Mouse (Mus musculus) leukemia stem cell, adult 10-12 weeks (primary cell): ENCODE results near the gene Gm8265. TPM values are rescaled to one million over a fixed set of nuclear protein-coding genes. Genes with fewer than 3 reads are reported as not detected.

Source experiments
- polyA plus RNA-seq: library from polyadenylated mRNA; stranded (reverse); fragments of >175 nt; gene quantifications from 2 replicates; pipeline ENCODE4 v1.2.3, GENCODE M21; 2012; ENCODE audit warnings: low replicate concordance

The Gm8265 gene
- polyA plus RNA-seq, result not detected in 2 replicates

DNA sequence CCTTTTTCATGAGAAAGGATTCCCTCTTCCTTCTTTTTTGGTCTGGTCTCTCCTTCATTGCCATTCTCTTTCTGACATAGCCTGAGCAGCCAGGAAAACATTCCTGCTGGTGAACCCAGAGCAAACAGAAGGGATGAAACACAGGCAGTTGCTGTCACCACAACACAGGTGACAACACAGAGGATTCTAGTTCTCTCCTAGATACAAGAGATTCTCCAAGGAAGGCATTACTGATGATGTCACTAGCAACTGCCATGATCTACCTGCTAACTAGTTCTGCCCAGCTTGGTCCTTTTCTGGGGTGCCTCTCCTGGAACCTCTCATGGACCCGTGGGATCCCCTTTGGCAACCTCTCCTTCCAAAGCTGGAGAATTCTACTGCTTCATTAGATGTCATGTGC, at the start of gene Gm8265:
Gene Gm8265 (minus strand): TSS at position 101 of the 400 bp plus-strand sequence.

Other genes starting within 250 kb of the Gm8265 start
- not detected in 2 replicates for gene Gm3500, start 244.0 kb downstream of the Gm8265 start, polyA plus RNA-seq
- not detected in 2 replicates for gene Gm3194, start 177.6 kb downstream of the Gm8265 start, polyA plus RNA-seq
- gene Gm8246, start 155.2 kb downstream of the Gm8265 start, polyA plus RNA-seq, result not detected in 2 replicates
- gene Gm3187, start 148.8 kb downstream of the Gm8265 start, polyA plus RNA-seq, result not detected in 2 replicates
- not detected in 2 replicates for gene Gm3488, start 131.4 kb downstream of the Gm8265 start, polyA plus RNA-seq
- gene Gm3532, start 94.5 kb downstream of the Gm8265 start, polyA plus RNA-seq, result not detected in 2 replicates
- gene Gm9603, start 54.4 kb upstream of the Gm8265 start, polyA plus RNA-seq, result not detected in 2 replicates
- gene Gm3373, start 108.5 kb upstream of the Gm8265 start, polyA plus RNA-seq, result not detected in 2 replicates
- not detected in 2 replicates for gene Gm3383, start 175.0 kb upstream of the Gm8265 start, polyA plus RNA-seq
- not detected in 2 replicates for gene Gm3424, start 197.3 kb upstream of the Gm8265 start, polyA plus RNA-seq
- gene Gm8237, start 247.4 kb upstream of the Gm8265 start, polyA plus RNA-seq, result not detected in 2 replicates